Mouse (Mus musculus) myocyte (in vitro differentiated cells): Measurements from ENCODE around the gene Rapgef1. TPM values are rescaled to one million over a fixed set of nuclear protein-coding genes. Genes with fewer than 3 reads are reported as not detected.
A peak's percentile ranks its signal among the peaks of the same experiment; 100 is the strongest.

Experiments
- H3K27me3 ChIP-seq: one replicate; pipeline ENCODE4 v1.6.1; 2011; ENCODE audit not compliant: control insufficient read depth, insufficient read depth, insufficient read length
- H3K36me3 ChIP-seq: one replicate; pipeline ENCODE4 v1.6.1; 2011; ENCODE audit not compliant: control insufficient read depth, insufficient read depth
- H3K4me2 ChIP-seq: one replicate; pipeline ENCODE4 v1.6.1; 2011; ENCODE audit warnings: low read depth, control low read depth
- H3K4me3 ChIP-seq: one replicate; pipeline ENCODE4 v1.5.1; 2011; ENCODE audit warnings: mild to moderate bottlenecking, control low read depth, moderate library complexity
- H3K79me2 ChIP-seq: one replicate; pipeline ENCODE4 v1.6.1; 2011; ENCODE audit not compliant: control insufficient read depth, insufficient read depth
- H3ac ChIP-seq: one replicate; pipeline ENCODE4 v1.6.1; 2011; ENCODE audit not compliant: control insufficient read depth, insufficient read length
- CEBPB ChIP-seq: IDR thresholded peaks from 2 replicates; pipeline ENCODE4 v1.6.1; 2011; ENCODE audit warnings: mild to moderate bottlenecking, moderate library complexity; ENCODE audit not compliant: poor library complexity, insufficient read depth, severe bottlenecking
- E2F4 ChIP-seq: IDR thresholded peaks from one replicate; pipeline ENCODE4 v1.6.1; 2011; ENCODE audit warnings: mild to moderate bottlenecking, control low read depth, moderate library complexity; ENCODE audit not compliant: insufficient read depth
- MAX ChIP-seq: IDR thresholded peaks from one replicate; pipeline ENCODE4 v1.6.1; 2011; ENCODE audit warnings: low read depth, mild to moderate bottlenecking, control low read depth
- MYOD1 ChIP-seq, 3 experiments: IDR thresholded peaks; one replicate each; pipeline ENCODE4 v1.6.1; 2011; ENCODE audit warnings: control low read depth in 2 of 3, low read depth in 2 of 3, mild to moderate bottlenecking in 2 of 3, moderate library complexity in 1 of 3; ENCODE audit not compliant: insufficient read length in 2 of 3, control insufficient read depth in 1 of 3
- MYOG ChIP-seq, 3 experiments: IDR thresholded peaks; one replicate each; pipeline ENCODE4 v1.6.1; 2011; ENCODE audit warnings: control low read depth in 2 of 3, low read depth in 2 of 3, mild to moderate bottlenecking in 2 of 3; ENCODE audit not compliant: insufficient read length in 2 of 3, control insufficient read depth in 1 of 3, insufficient read depth in 1 of 3
- POLR2A ChIP-seq: IDR thresholded peaks from one replicate; pipeline ENCODE4 v1.6.1; 2011; ENCODE audit warnings: low read depth, mild to moderate bottlenecking, control low read depth, moderate library complexity; ENCODE audit not compliant: insufficient read length
- POLR2AphosphoS2 ChIP-seq: IDR thresholded peaks from one replicate; pipeline ENCODE4 v1.6.1; 2011; ENCODE audit warnings: low read depth, control low read depth; ENCODE audit not compliant: insufficient read length
- REST ChIP-seq: IDR thresholded peaks from one replicate; pipeline ENCODE4 v1.6.1; 2011; ENCODE audit warnings: mild to moderate bottlenecking, control low read depth, moderate library complexity; ENCODE audit not compliant: insufficient read depth, insufficient read length
- SRF ChIP-seq: IDR thresholded peaks from one replicate; pipeline ENCODE4 v1.6.1; 2011; ENCODE audit warnings: low read depth; ENCODE audit not compliant: control insufficient read depth, insufficient read length
- TCF12 ChIP-seq: IDR thresholded peaks from one replicate; pipeline ENCODE4 v1.6.1; 2011; ENCODE audit warnings: mild to moderate bottlenecking, control low read depth; ENCODE audit not compliant: poor library complexity, insufficient read depth, severe bottlenecking
- TCF3 ChIP-seq: IDR thresholded peaks from one replicate; pipeline ENCODE4 v1.6.1; 2011; ENCODE audit warnings: low read depth, control low read depth; ENCODE audit not compliant: insufficient read length
- USF1 ChIP-seq: IDR thresholded peaks from one replicate; pipeline ENCODE4 v1.6.1; 2011; ENCODE audit warnings: low read depth, mild to moderate bottlenecking, control low read depth, moderate library complexity
- polyA plus RNA-seq: library from polyadenylated mRNA; unstranded; fragments of >200 nt; fragmentation: generic; extraction: Trizol; gene quantifications from one replicate; pipeline ENCODE4 v1.2.1, GENCODE M21; 2012; ENCODE audit warnings: missing spikeins

The Rapgef1 gene
- polyA plus RNA-seq, 1 experiment = 74.5 TPM

DNA sequence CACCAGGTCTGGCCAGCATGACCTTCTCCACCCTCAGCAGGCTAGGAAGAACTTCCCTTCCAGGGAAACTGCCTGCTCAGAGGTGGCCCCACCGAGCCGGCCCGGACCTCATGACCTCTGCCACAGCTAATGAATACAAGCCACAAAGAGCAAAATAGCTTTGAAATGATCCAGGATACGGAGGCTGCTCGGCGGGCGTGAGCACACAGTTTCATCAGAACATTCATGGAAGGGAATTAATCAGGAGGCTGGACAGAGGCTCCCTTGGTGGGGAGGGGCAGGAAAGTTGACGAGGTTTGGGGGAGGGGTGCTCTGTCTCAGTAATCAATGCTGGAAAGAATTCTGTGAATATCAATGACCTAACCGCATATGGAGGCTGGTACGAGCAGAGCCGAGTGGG lies 45.3 kb upstream of the Rapgef1 start:
- peaks cover 35% of the 10 kb centered on the region for H3K27me3 ChIP-seq
- TF ChIP-seq SRF (no peak), TCF3 (no peak)
- no peak overlapping the region for H3K4me2 ChIP-seq
- H3K36me3 ChIP-seq = no peaks in the 10 kb centered on the region
- H3ac ChIP-seq = no peak overlapping the region
- no peak overlapping the region for H3K4me3 ChIP-seq
- H3K79me2 ChIP-seq = no peaks in the 10 kb centered on the region

DNA sequence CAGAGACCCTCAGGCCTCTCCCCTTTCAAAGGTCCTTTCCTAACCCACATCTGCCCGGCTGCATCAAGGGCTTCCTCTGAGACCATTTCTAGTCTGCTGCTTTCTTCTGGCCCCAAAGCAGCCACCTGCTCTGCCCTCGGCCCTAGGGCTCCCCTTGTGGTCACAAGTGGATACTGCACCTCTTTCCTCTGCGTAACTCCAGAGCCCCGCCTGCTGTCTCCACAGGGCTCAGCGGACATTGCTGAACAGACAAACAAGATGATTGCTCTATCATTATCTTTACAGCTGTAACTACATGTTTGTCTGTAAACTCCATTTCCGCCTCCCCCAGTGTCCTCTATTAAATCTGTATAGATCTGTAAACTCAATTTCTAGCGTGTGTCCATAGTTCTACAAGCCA lies 37.1 kb upstream of the Rapgef1 start:
- no peak overlapping the region for H3K4me2 ChIP-seq
- no peaks in the 10 kb centered on the region for H3K79me2 ChIP-seq
- TF ChIP-seq MYOG (IDR thresholded peaks at IDR 0.05; ENCODE audit: control insufficient read depth in 1 of 3, insufficient read depth in 1 of 3, insufficient read length in 2 of 3, low read depth in 2 of 3) (peak in 2 of 3 experiments; percentile 11 to 24), SRF (no peak), MAX (no peak)
- H3K36me3 ChIP-seq = no peaks in the 10 kb centered on the region
- H3ac ChIP-seq = no peak overlapping the region
- H3K27me3 ChIP-seq = peaks cover 35% of the 10 kb centered on the region
- no peak overlapping the region for H3K4me3 ChIP-seq

DNA sequence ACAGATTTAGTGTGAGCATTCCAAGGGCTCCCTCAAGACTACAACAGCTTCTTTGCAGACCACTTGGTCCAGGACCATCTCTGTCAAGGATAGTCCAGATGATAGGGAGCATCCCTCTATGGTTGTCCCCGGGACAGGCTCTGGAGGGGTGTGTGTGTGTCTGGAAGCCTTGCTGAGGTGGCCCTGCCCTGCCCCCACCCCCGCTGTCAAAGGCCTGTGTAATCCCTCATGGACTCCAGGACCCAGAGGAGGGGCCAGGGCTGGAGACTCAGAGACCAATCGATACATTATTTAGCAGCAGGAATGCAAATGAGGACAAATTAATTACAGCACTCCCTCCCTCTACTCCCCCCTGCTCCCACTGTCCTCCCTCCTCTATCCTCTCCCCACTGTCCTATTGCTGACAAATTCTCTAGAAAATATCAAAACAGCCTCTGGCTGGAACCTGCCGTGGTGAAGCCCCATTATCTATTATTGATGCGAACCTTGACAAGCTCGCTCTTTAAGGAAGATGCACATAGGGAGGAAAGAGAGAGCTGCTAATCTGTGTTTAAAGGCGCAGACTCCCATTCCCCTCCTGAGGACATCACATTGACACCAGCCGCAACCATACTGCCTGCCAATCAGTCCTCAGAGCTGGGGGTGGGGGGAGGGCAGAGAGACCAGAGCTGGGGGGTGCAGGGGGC lies 33.4 kb upstream of the Rapgef1 start:
- Histone ChIP-seq H3K36me3 (no peaks in the 10 kb centered on the region), H3K27me3 (peaks cover 4% of the 10 kb centered on the region), H3K79me2 (no peaks in the 10 kb centered on the region), H3K4me2 (no peak overlapping the region), H3K4me3 (no peak overlapping the region), H3ac (no peak overlapping the region)
- TF ChIP-seq POLR2AphosphoS2 (no peak), TCF3 (no peak), MYOD1 (IDR thresholded peaks at IDR 0.05; ENCODE audit: control insufficient read depth in 1 of 3, insufficient read length in 2 of 3, low read depth in 2 of 3) (no peak)

DNA sequence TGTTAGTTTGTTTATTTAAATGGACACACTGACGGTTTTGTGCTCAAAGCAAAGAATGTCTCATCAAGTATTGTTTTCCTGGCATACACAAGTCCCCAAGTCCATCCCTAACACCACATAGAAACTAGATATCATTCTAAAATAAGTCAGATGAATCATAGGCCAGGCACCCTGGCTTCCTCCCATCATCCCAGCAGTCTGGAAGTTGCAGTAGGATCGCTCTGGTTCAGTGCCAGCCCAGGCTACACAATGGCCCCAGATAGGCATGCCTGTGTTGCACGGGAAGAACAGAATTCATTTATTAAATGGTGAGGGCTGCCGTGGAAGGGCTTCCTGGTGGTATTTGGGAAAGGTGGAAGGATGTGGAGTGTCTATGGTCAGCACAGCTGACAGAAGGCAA lies 31.5 kb upstream of the Rapgef1 start:
- Histone ChIP-seq H3K4me3 (no peak overlapping the region), H3K27me3 (peaks cover 12% of the 10 kb centered on the region), H3K79me2 (no peaks in the 10 kb centered on the region), H3ac (no peak overlapping the region), H3K36me3 (no peaks in the 10 kb centered on the region), H3K4me2 (peak overlapping the region; percentile 22)
- no peak for TF ChIP-seq POLR2AphosphoS2
- TF ChIP-seq MYOD1 (IDR thresholded peaks at IDR 0.05; ENCODE audit: control insufficient read depth in 1 of 3, insufficient read length in 2 of 3, low read depth in 2 of 3) = no peak
- no peak for TF ChIP-seq POLR2A
- TF ChIP-seq MYOG (IDR thresholded peaks at IDR 0.05; ENCODE audit: control insufficient read depth in 1 of 3, insufficient read depth in 1 of 3, insufficient read length in 2 of 3, low read depth in 2 of 3) = no peak
- TF ChIP-seq SRF = no peak
- no peak for TF ChIP-seq CEBPB
- TF ChIP-seq REST = no peak
- TF ChIP-seq USF1 = no peak
- no peak for TF ChIP-seq MAX
- no peak for TF ChIP-seq TCF3
- TF ChIP-seq TCF12 = no peak

DNA sequence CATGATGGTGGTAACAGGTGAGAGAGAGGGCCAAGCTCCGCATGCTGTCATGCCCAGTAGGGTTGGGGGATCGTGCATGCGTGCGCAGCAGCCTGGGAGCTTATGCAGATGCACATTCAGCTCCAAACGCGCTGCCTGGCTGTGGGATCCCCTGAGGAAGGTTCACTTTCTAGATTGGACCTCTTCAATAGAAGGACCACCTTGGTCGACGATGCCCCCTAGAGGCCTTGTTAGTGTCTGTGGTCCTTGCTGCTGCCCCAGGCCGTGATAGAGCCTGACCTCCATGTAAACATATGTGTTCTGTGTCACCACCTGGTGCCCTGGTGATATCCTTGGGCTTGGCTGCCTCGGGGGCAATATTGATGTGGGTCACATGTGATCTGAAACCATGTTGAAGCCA lies 30.3 kb upstream of the Rapgef1 start:
- no peak for TF ChIP-seq E2F4
- TF ChIP-seq MAX = no peak
- H3ac ChIP-seq = no peak overlapping the region
- no peaks in the 10 kb centered on the region for H3K36me3 ChIP-seq
- no peak overlapping the region for H3K4me2 ChIP-seq
- no peak overlapping the region for H3K4me3 ChIP-seq
- peaks cover 12% of the 10 kb centered on the region for H3K27me3 ChIP-seq
- no peaks in the 10 kb centered on the region for H3K79me2 ChIP-seq

DNA sequence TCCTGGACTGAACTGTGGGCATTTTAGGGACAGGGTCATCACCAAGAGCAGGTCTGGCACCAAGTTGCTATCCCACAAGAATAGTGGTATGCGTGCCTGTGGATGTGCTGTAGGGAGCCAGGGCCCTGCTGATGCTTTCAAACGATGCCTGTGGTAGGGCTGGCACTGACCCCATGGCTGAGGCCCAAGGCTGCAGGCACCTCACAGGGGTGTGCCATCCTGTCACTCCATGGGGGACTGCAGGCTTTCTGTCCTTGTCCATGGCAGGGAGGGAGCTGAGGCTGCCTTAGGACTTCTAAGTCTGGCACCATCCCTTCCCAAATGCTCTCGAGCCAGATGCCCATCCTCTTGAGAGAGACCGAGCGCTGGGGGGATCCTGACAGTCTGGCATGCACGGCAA lies 27.9 kb upstream of the Rapgef1 start:
- Histone ChIP-seq H3ac (no peak overlapping the region), H3K79me2 (no peaks in the 10 kb centered on the region), H3K36me3 (no peaks in the 10 kb centered on the region), H3K4me3 (no peak overlapping the region), H3K27me3 (peaks cover 27% of the 10 kb centered on the region), H3K4me2 (no peak overlapping the region)
- TF ChIP-seq TCF3 = no peak
- no peak for TF ChIP-seq POLR2A
- TF ChIP-seq REST = no peak
- no peak for TF ChIP-seq SRF
- no peak for TF ChIP-seq USF1
- TF ChIP-seq TCF12 = no peak
- TF ChIP-seq CEBPB = no peak
- TF ChIP-seq MAX = no peak
- TF ChIP-seq MYOG (IDR thresholded peaks at IDR 0.05; ENCODE audit: control insufficient read depth in 1 of 3, insufficient read depth in 1 of 3, insufficient read length in 2 of 3, low read depth in 2 of 3) = no peak
- no peak for TF ChIP-seq E2F4
- no peak for TF ChIP-seq MYOD1 (IDR thresholded peaks at IDR 0.05; ENCODE audit: control insufficient read depth in 1 of 3, insufficient read length in 2 of 3, low read depth in 2 of 3)
- TF ChIP-seq POLR2AphosphoS2 = no peak
